Mouse (Mus musculus) megakaryocyte, embryonic 14.5 days (primary cell): ENCODE measurements at regions not wholly inside any gene's neighbourhood (a gene's known extent, or its start where the extent isn't known, plus 50 kb on each side); places are given as distances from the start of the nearest gene placed in this dataset.

Experiments
- H3K27me3 ChIP-seq: replicated peaks from 2 replicates; pipeline ENCODE3; 2012; ENCODE audit warnings: inconsistent platforms
- H3K36me3 ChIP-seq: replicated peaks from 2 replicates; pipeline ENCODE3; 2012; ENCODE audit warnings: low read length, inconsistent platforms, mixed read lengths
- H3K4me1 ChIP-seq: 2 replicates; pipeline ENCODE4 v1.6.1; 2012; ENCODE audit warnings: inconsistent platforms
- H3K4me3 ChIP-seq: replicated peaks from 2 replicates; pipeline ENCODE3; 2012; ENCODE audit warnings: moderate library complexity, mild to moderate bottlenecking, inconsistent platforms
- H3K9me3 ChIP-seq: 2 replicates; pipeline ENCODE4 v1.6.1; 2012; ENCODE audit warnings: inconsistent platforms
- FLI1 ChIP-seq: IDR thresholded peaks from 2 replicates; pipeline ENCODE4 v1.6.1; 2012; ENCODE audit warnings: low read length, inconsistent platforms, mixed read lengths
- GATA1 ChIP-seq: IDR thresholded peaks from 3 replicates; pipeline ENCODE4 v1.6.1; 2012; ENCODE audit warnings: mixed read lengths, low read length, inconsistent platforms, borderline replicate concordance

- no peaks in the 10 kb centered on the region for H3K4me1 ChIP-seq
- no peaks in the 10 kb centered on the region for H3K36me3 ChIP-seq
- TF ChIP-seq FLI1 (no peak), GATA1 (no peak)
- H3K9me3 ChIP-seq = no peaks in the 10 kb centered on the region
- H3K27me3 ChIP-seq = no peaks in the 10 kb centered on the region
- no peak overlapping the region for H3K4me3 ChIP-seq
Observed at GRCm38 (mm10) chr10:98146998-98147863, 420.7 kb upstream of the C030005K15Rik start.

- Histone ChIP-seq H3K36me3 (no peaks in the 10 kb centered on the region), H3K4me1 (no peaks in the 10 kb centered on the region), H3K27me3 (no peaks in the 10 kb centered on the region), H3K4me3 (no peak overlapping the region), H3K9me3 (0 out of 2 replicates have a peak, but pooled peaks cover 3% of the 10 kb centered on the region)
- no peak for TF ChIP-seq GATA1
- TF ChIP-seq FLI1 = no peak
Observed at GRCm38 (mm10) chr10:98155982-98156381, 429.4 kb upstream of the C030005K15Rik start.

- Histone ChIP-seq H3K36me3 (no peaks in the 10 kb centered on the region), H3K4me1 (no peaks in the 10 kb centered on the region), H3K9me3 (no peaks in the 10 kb centered on the region), H3K4me3 (no peak overlapping the region), H3K27me3 (no peaks in the 10 kb centered on the region)
- TF ChIP-seq FLI1 (no peak), GATA1 (no peak)
Observed at GRCm38 (mm10) chr10:98185666-98186065, 459.1 kb upstream of the C030005K15Rik start.

GRCm38 (mm10) chr10:98196852-98197251 lies 470.3 kb upstream of the C030005K15Rik start:
- Histone ChIP-seq H3K4me1 (no peaks in the 10 kb centered on the region), H3K27me3 (no peaks in the 10 kb centered on the region), H3K36me3 (no peaks in the 10 kb centered on the region), H3K9me3 (no peaks in the 10 kb centered on the region), H3K4me3 (no peak overlapping the region)
- TF ChIP-seq GATA1 (no peak), FLI1 (no peak)

GRCm38 (mm10) chr10:98210246-98210645 lies 483.7 kb upstream of the C030005K15Rik start:
- no peak overlapping the region for H3K4me3 ChIP-seq
- no peaks in the 10 kb centered on the region for H3K9me3 ChIP-seq
- no peaks in the 10 kb centered on the region for H3K4me1 ChIP-seq
- no peak for TF ChIP-seq GATA1
- TF ChIP-seq FLI1 = no peak
- H3K27me3 ChIP-seq = no peaks in the 10 kb centered on the region
- no peaks in the 10 kb centered on the region for H3K36me3 ChIP-seq

- no peaks in the 10 kb centered on the region for H3K9me3 ChIP-seq
- no peaks in the 10 kb centered on the region for H3K27me3 ChIP-seq
- H3K4me1 ChIP-seq = no peaks in the 10 kb centered on the region
- H3K4me3 ChIP-seq = no peak overlapping the region
- no peaks in the 10 kb centered on the region for H3K36me3 ChIP-seq
- no peak for TF ChIP-seq FLI1
- TF ChIP-seq GATA1 = no peak
Observed at GRCm38 (mm10) chr10:98212876-98213587, 486.5 kb upstream of the C030005K15Rik start.

GRCm38 (mm10) chr10:98231017-98231416 lies 504.5 kb upstream of the C030005K15Rik start:
- TF ChIP-seq FLI1 (no peak), GATA1 (no peak)
- H3K27me3 ChIP-seq = no peaks in the 10 kb centered on the region

GRCm38 (mm10) chr10:98231705-98232235 lies 505.2 kb upstream of the C030005K15Rik start:
- H3K9me3 ChIP-seq = peaks cover 3% of the 10 kb centered on the region; the same call in 1 of the 2 replicates
- no peaks in the 10 kb centered on the region for H3K4me1 ChIP-seq
- H3K36me3 ChIP-seq = no peaks in the 10 kb centered on the region
- no peaks in the 10 kb centered on the region for H3K27me3 ChIP-seq
- no peak overlapping the region for H3K4me3 ChIP-seq
- TF ChIP-seq FLI1 (no peak), GATA1 (no peak)

More at GRCm38 (mm10) chr10:98231017-98231416, 504.5 kb upstream of the C030005K15Rik start:
- no peaks in the 10 kb centered on the region for H3K36me3 ChIP-seq
- no peak overlapping the region for H3K4me3 ChIP-seq
- H3K9me3 ChIP-seq = peaks cover 3% of the 10 kb centered on the region; the same call in 1 of the 2 replicates
- H3K4me1 ChIP-seq = no peaks in the 10 kb centered on the region

- Histone ChIP-seq H3K27me3 (no peaks in the 10 kb centered on the region), H3K4me1 (no peaks in the 10 kb centered on the region), H3K36me3 (no peaks in the 10 kb centered on the region), H3K9me3 (no peaks in the 10 kb centered on the region; the same call in 1 of the 2 replicates), H3K4me3 (no peak overlapping the region)
- TF ChIP-seq FLI1 (no peak), GATA1 (no peak)
Observed at GRCm38 (mm10) chr10:98248311-98248710, 521.8 kb upstream of the C030005K15Rik start.
